Mouse (Mus musculus) right cerebral cortex, adult 18-20 months (tissue): Measurements from ENCODE around the gene Prss35.

Source experiments
- DNase-seq: peaks from one replicate; pipeline ENCODE4 v3.0.0; 2022; ENCODE audit warnings: mixed read lengths

The Prss35 gene

DNA sequence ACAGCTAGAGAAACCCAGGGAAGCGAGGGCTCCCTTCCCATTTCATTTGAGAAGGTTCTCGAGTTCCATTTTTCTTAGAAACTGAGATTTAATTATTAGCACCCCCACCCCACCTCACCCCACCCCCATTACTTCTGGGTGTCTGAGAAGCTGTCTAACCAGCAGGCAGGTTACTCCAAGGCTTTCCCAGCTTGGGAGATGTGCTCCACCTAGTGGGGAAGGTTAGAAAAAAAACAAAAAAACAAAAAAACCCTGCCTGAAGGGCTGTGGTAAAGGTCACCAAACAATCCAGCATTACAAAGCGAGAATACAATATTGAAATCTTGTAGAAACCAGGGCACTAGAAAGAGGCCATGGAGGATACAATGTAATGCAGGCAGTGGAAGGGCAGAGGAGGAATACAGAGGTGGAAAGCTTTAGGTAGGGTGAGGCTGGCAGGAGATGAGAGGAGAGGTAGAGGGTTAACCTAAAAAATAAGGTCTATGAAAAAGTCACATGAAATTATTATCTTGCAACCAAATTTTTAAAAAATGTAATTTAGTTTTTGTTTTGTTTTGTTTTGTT, 57.2 kb downstream of the Prss35 start:
- no peak for DNase-seq
